Mouse (Mus musculus): Measurements from ENCODE around the gene Ccdc66. TPM values are rescaled to one million over a fixed set of nuclear protein-coding genes. Genes with fewer than 3 reads are reported as not detected.

Gene Ccdc66
- 10 to 100 TPM; 11.2 to 13.4 TPM for polyA plus RNA-seq (2017; shearing (Covaris generic))

DNA sequence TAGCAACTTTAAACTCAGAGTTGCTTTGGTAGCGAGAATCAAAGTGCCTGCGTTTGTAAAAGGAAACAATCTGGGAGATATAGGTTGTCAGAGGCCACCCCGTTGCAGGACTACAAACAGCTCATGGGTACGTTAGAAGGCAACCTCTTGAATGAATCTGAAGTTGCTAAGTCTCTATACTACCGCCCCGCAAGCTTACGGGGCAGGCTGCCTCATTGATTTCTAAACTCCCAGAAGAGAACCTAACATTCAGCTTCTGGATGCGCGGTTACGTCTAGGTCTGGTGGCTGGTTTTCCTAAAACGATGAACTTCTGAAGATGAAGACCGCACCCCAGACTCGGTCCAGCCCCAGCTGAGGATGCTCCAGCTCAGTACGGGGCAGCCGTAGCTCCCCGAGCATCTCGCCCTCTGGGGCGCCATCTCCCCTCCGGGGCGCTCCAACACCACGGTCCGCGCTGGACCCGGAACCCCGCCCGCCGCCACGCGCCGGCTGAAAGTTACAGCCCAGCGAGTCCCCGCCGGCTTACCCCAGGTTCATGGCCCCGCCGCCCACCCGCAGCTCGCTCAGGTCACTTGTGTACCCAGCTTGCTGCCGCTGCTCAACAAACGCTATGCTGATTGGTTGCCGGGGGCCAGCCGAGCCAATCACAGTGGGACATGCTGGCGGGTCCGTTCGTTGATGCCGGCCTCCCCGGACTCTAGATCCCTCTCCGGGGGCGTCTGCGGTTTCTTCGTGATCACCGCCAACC is at the start of gene Ccdc66:
TSS of gene Ccdc66 (minus strand) at position 567 of the 750 bp plus-strand sequence.

Other genes with a start within 250 kb of the Ccdc66 start
- gene Fam208a, start 79.6 kb downstream of the Ccdc66 start, polyA plus RNA-seq (2017; shearing (Covaris generic)): 10 to 100 TPM; 27.6 to 28.5 TPM
- gene Erc2, start 114.0 kb upstream of the Ccdc66 start, polyA plus RNA-seq (2017; shearing (Covaris generic)): under 1 TPM in 1 of 2 experiments, not detected in 1; 0.16 TPM